Mouse (Mus musculus) heart, embryonic 15.5 days (tissue): ENCODE data around the gene Insm1. TPM values are rescaled to one million over a fixed set of nuclear protein-coding genes. Genes with fewer than 3 reads are reported as not detected.

ENCODE experiments used
- ATAC-seq: fragments of 200-750 bp; cut with Nextera tagmentation; replicated peaks from 2 replicates; pipeline ENCODE4 v1.8.0; 2017; ENCODE audit warnings: low read depth, moderate TSS enrichment; ENCODE audit not compliant: insufficient number of reproducible peaks, insufficient read depth, low FRiP score
- H3K27ac ChIP-seq: fragments of 300-500 bp; sonication (generic); 2 replicates; pipeline ENCODE4 v1.5.1; 2015; ENCODE audit warnings: mild to moderate bottlenecking, inconsistent platforms
- H3K27me3 ChIP-seq: fragments of 300-500 bp; sonication (generic); 2 replicates; pipeline ENCODE4 v1.6.1; 2015; ENCODE audit warnings: inconsistent platforms
- H3K36me3 ChIP-seq: fragments of 300-500 bp; sonication (generic); 2 replicates; pipeline ENCODE4 v1.6.1; 2015; ENCODE audit warnings: mild to moderate bottlenecking, inconsistent platforms
- H3K4me1 ChIP-seq: fragments of 300-500 bp; sonication (generic); replicated peaks from 2 replicates; pipeline ENCODE4 v1.6.1; 2015; ENCODE audit warnings: inconsistent platforms
- H3K4me2 ChIP-seq: fragments of 300-500 bp; sonication (generic); 2 replicates; pipeline ENCODE4 v1.6.1; 2015; ENCODE audit warnings: inconsistent platforms, mild to moderate bottlenecking, moderate library complexity
- H3K4me3 ChIP-seq: fragments of 300-500 bp; sonication (generic); 2 replicates; pipeline ENCODE4 v1.5.1; 2015; ENCODE audit warnings: mild to moderate bottlenecking, inconsistent platforms
- H3K9ac ChIP-seq: fragments of 300-500 bp; sonication (generic); 2 replicates; pipeline ENCODE4 v1.6.1; 2015; ENCODE audit warnings: mild to moderate bottlenecking, inconsistent platforms
- H3K9me3 ChIP-seq: fragments of 300-500 bp; sonication (generic); replicated peaks from 2 replicates; pipeline ENCODE4 v1.6.1; 2016; ENCODE audit warnings: inconsistent platforms
- WGBS: fragments of 180-500 bp; shearing (Covaris S2); methylation state at CpG from one replicate; pipeline ENCODE4 v1.1.7; 2015; ENCODE audit warnings: mixed read lengths; 5-methylcytosine and 5-hydroxymethylcytosine counted together
- polyA plus RNA-seq: library from polyadenylated mRNA; unstranded; fragments of >200 nt; fragmentation: Nextera tagmentation; extraction: Ambion mirVana; gene quantifications from 2 replicates; pipeline ENCODE4 v1.2.1, GENCODE M21; 2015

Gene Insm1
- polyA plus RNA-seq, 1 experiment from 2014 or later: not detected

DNA sequence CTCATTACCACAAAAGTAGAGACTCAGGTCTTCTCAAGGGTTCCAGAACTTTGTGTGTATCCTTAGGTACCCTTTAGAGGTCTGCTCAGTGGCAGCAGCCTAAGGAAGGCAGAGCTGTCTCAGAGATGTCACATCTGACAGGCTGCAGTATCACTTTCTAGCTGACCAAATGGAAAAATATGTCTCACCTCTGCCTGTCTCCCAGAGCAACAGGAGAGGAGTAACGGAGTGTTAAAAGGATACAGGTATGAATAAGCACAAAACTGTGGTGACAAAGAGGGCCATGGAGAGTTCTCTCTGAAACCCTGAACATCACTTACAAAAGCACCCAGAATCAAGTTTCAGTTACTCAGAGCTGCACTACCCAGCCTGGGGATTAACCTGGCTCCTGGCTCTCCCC is 32.7 kb downstream of the Insm1 start:
- Histone ChIP-seq H3K27ac (no peak overlapping the region), H3K36me3 (no peaks in the 10 kb centered on the region), H3K4me2 (no peak overlapping the region), H3K9me3 (no peaks in the 10 kb centered on the region), H3K4me3 (no peak overlapping the region), H3K4me1 (peaks cover 15% of the 10 kb centered on the region), H3K9ac (no peak overlapping the region), H3K27me3 (no peaks in the 10 kb centered on the region)
- ATAC-seq: no peak
- 81% methylated on average over 1 of the region's 1 CpGs for whole genome bisulfite sequencing

DNA sequence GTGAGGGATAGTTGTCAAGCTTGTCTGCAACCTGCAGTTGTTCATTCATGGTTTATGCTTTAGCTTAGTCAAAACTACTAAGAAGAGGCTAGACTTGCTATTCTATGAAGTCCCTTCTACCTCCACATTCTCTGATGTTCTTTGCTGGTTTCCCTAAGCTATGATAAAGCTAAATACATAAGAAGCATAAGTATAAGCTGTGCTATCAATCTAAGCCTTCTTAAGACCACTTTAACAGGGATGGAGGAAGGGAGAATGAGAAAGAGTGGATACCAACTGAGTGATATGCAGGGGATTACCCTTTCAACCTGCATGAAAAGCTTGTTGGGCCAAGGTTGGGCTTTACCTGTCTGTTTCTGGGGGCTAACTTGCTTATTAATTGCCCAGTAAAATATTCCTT is 33.9 kb downstream of the Insm1 start:
- Histone ChIP-seq H3K27ac (no peak overlapping the region), H3K4me3 (no peak overlapping the region), H3K27me3 (no peaks in the 10 kb centered on the region), H3K4me1 (peaks cover 18% of the 10 kb centered on the region), H3K9ac (no peak overlapping the region), H3K4me2 (no peak overlapping the region), H3K36me3 (no peaks in the 10 kb centered on the region), H3K9me3 (no peaks in the 10 kb centered on the region)
- ATAC-seq: no peak

DNA sequence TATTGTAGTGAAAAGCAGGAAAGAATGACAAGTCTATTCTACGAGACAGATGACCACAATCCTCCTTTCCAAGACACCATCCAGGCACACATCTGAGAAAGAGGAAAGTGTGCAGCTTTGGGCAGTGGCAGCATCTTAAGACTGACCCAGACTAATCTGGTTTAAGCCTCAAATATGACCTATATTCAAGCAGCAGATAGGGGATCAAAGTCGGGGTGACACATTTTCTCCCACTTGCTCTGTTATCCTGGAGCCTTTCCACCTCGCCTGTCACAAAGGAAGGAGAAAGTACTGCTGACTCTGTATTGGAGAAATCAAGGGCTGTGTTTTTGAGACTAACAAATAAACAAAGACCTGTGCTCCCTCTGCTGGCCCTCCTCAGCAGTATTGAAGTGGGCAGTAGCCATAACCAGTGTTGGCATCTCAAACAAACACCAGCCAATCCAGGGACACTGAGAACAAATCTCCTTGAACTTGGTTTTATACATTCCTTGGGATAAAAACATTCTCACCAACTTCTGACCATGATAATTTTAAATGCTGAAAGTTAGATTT is 34.7 kb downstream of the Insm1 start:
- WGBS: 61% methylated on average over 3 of the region's 3 CpGs
- no peak overlapping the region for H3K4me2 ChIP-seq
- no peak overlapping the region for H3K27ac ChIP-seq
- no peak overlapping the region for H3K9ac ChIP-seq
- no peak for ATAC-seq
- peaks cover 18% of the 10 kb centered on the region for H3K4me1 ChIP-seq
- no peaks in the 10 kb centered on the region for H3K9me3 ChIP-seq
- H3K4me3 ChIP-seq: no peak overlapping the region
- no peaks in the 10 kb centered on the region for H3K27me3 ChIP-seq
- no peaks in the 10 kb centered on the region for H3K36me3 ChIP-seq

DNA sequence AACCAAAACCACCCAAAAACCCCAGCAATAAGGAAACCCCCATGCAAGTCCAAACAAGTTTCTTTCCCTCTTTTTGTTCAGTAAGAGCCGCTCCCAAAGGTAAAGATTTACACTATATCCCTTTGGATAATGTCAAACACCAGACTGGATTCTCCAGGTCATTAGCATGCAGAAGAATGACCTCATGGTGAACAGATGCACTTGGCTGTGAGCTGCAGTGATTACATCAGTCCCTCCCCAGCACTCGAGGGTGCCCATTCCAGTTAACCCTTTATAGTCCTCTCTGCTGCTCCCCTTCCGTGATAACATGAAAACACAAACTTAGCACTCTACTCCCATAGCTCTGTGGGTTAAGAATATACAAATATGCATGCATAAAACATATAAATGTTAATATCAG is 35.3 kb downstream of the Insm1 start:
- Histone ChIP-seq H3K4me2 (no peak overlapping the region), H3K4me1 (peaks cover 18% of the 10 kb centered on the region), H3K9me3 (no peaks in the 10 kb centered on the region), H3K4me3 (no peak overlapping the region), H3K27me3 (no peaks in the 10 kb centered on the region), H3K27ac (no peak overlapping the region), H3K36me3 (no peaks in the 10 kb centered on the region), H3K9ac (no peak overlapping the region)
- 26% methylated on average over 3 of the region's 3 CpGs for WGBS
- no peak for ATAC-seq

- ATAC-seq: no peak
- peaks cover 18% of the 10 kb centered on the region for H3K4me1 ChIP-seq
Observed at GRCm38 (mm10) chr2:146257609-146258008, 35.9 kb downstream of the Insm1 start.

GRCm38 (mm10) chr2:146258736-146259469 is 37.2 kb downstream of the Insm1 start:
- no peak overlapping the region for H3K4me2 ChIP-seq
- H3K9me3 ChIP-seq: no peaks in the 10 kb centered on the region
- H3K9ac ChIP-seq: no peak overlapping the region
- H3K4me3 ChIP-seq: no peak overlapping the region
- 0 out of 2 replicates have a peak, but pooled peaks have one; percentile 50 for ATAC-seq
- peaks cover 18% of the 10 kb centered on the region for H3K4me1 ChIP-seq
- no peaks in the 10 kb centered on the region for H3K36me3 ChIP-seq
- H3K27me3 ChIP-seq: no peaks in the 10 kb centered on the region
- 34% methylated on average over 10 of the region's 10 CpGs for WGBS
- no peak overlapping the region for H3K27ac ChIP-seq

More at GRCm38 (mm10) chr2:146257609-146258008, 35.9 kb downstream of the Insm1 start:
- Histone ChIP-seq H3K4me3 (no peak overlapping the region), H3K4me2 (no peak overlapping the region), H3K36me3 (no peaks in the 10 kb centered on the region), H3K9ac (no peak overlapping the region), H3K27ac (no peak overlapping the region), H3K27me3 (no peaks in the 10 kb centered on the region), H3K9me3 (no peaks in the 10 kb centered on the region)
- WGBS: 84% methylated on average over 3 of the region's 3 CpGs

GRCm38 (mm10) chr2:146259787-146260560 is 38.3 kb downstream of the Insm1 start:
- Histone ChIP-seq H3K27me3 (no peaks in the 10 kb centered on the region), H3K9ac (no peak overlapping the region), H3K4me2 (no peak overlapping the region), H3K4me1 (peaks cover 19% of the 10 kb centered on the region), H3K27ac (no peak overlapping the region), H3K36me3 (no peaks in the 10 kb centered on the region), H3K4me3 (no peak overlapping the region), H3K9me3 (no peaks in the 10 kb centered on the region)
- 61% methylated on average over 18 of the region's 18 CpGs for WGBS
- ATAC-seq: no peak

GRCm38 (mm10) chr2:146261146-146261545 is 39.4 kb downstream of the Insm1 start:
- Histone ChIP-seq H3K4me1 (peaks cover 25% of the 10 kb centered on the region), H3K36me3 (no peaks in the 10 kb centered on the region), H3K9me3 (no peaks in the 10 kb centered on the region), H3K27me3 (no peaks in the 10 kb centered on the region), H3K9ac (no peak overlapping the region), H3K27ac (no peak overlapping the region), H3K4me3 (no peak overlapping the region), H3K4me2 (no peak overlapping the region)
- no peak for ATAC-seq
- WGBS: 86% methylated on average over 4 of the region's 4 CpGs

DNA sequence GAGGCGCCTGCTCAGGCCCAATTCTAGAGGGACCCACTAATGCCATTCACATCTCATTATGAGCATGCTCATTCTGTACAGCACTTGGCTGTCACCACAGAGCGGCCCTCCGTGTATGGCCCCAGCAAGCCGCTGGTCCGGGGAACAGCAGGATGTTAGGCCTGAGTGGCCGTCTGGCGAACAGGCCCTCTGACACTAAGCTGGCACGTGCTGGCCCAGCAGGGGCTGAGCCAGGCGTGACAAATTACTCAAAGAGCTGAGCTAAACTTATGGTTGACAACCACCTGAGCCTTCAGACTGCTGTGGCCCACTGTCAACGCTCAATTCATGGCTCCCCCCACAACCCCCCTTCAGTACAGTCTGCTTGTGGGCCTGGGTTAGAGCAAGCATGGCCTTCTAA is 40.5 kb downstream of the Insm1 start:
- H3K36me3 ChIP-seq: no peaks in the 10 kb centered on the region
- no peak overlapping the region for H3K4me3 ChIP-seq
- peaks cover 20% of the 10 kb centered on the region for H3K4me1 ChIP-seq
- 54% methylated on average over 10 of the region's 10 CpGs for WGBS
- H3K27me3 ChIP-seq: no peaks in the 10 kb centered on the region
- no peaks in the 10 kb centered on the region for H3K9me3 ChIP-seq
- no peak for ATAC-seq
- H3K27ac ChIP-seq: no peak overlapping the region
- H3K4me2 ChIP-seq: no peak overlapping the region
- H3K9ac ChIP-seq: no peak overlapping the region

GRCm38 (mm10) chr2:146262966-146263365 is 41.2 kb downstream of the Insm1 start:
- Histone ChIP-seq H3K9me3 (no peaks in the 10 kb centered on the region), H3K36me3 (no peaks in the 10 kb centered on the region), H3K9ac (no peak overlapping the region), H3K4me3 (no peak overlapping the region), H3K4me1 (peaks cover 17% of the 10 kb centered on the region), H3K27me3 (no peaks in the 10 kb centered on the region), H3K27ac (no peak overlapping the region), H3K4me2 (no peak overlapping the region)
- no peak for ATAC-seq

DNA sequence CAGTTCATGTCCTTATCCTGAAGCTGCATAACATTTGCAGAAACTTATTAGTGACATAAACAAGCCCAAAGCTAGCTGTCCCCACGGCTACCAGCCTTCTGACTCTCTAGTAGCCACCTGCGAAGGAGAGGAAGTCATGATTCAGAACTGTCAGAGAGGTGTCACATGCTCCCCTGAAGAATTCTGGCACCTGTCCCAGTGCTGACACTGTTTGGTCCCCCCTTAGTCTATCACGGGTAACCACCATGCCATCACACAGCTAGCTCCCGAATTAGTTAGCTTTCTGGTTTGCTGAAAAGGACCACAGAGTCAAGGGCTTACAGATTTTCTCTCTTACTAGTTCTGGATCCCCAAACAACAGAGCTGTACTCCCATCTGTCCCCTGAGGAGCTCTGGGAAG is 43.3 kb downstream of the Insm1 start:
- ATAC-seq: no peak
- Histone ChIP-seq H3K4me3 (no peak overlapping the region), H3K9me3 (no peaks in the 10 kb centered on the region), H3K27ac (no peak overlapping the region), H3K9ac (no peak overlapping the region), H3K27me3 (no peaks in the 10 kb centered on the region), H3K36me3 (no peaks in the 10 kb centered on the region), H3K4me1 (peaks cover 7% of the 10 kb centered on the region), H3K4me2 (no peak overlapping the region)
- 30% methylated on average over 4 of the region's 4 CpGs for WGBS
